Mouse (Mus musculus) forebrain, embryonic 14.5 days (tissue): ENCODE measurements at regions not wholly inside any gene's neighbourhood (a gene's known extent, or its start where the extent isn't known, plus 50 kb on each side); places are given as distances from the start of the nearest gene placed in this dataset.
"Not testable (repeated sequence)": the region's sequence is repeated elsewhere in the genome, so short reads cannot be mapped to it uniquely, and the experiment has no call there.

Source experiments
- ATAC-seq: fragments of 200-750 bp; cut with Nextera tagmentation; 2 replicates; pipeline ENCODE4 v1.8.0; 2017; ENCODE audit warnings: mild to moderate bottlenecking, moderate library complexity
- DNase-seq: peaks from one replicate; pipeline ENCODE4 v3.0.0-alpha.2; 2015; ENCODE audit warnings: low spot score
- H3K27ac ChIP-seq: fragments of 300-500 bp; sonication (generic); 2 replicates; pipeline ENCODE4 v1.5.1; 2014; ENCODE audit warnings: low read depth, mild to moderate bottlenecking, control low read depth, low read length, moderate library complexity
- H3K27me3 ChIP-seq: fragments of 300-500 bp; sonication (generic); replicated peaks from 2 replicates; pipeline ENCODE4 v1.6.1; 2014; ENCODE audit warnings: low read length, control low read depth, mixed read lengths; ENCODE audit not compliant: control insufficient read depth, insufficient read depth
- H3K36me3 ChIP-seq: fragments of 300-500 bp; sonication (generic); 2 replicates; pipeline ENCODE4 v1.6.1; 2014; ENCODE audit warnings: low read length, control low read depth; ENCODE audit not compliant: control insufficient read depth, insufficient read depth
- H3K4me1 ChIP-seq: fragments of 300-500 bp; sonication (generic); 2 replicates; pipeline ENCODE4 v1.6.1; 2014; ENCODE audit warnings: antibody characterized with exemption, low read length, control low read depth; ENCODE audit not compliant: control insufficient read depth, insufficient read depth
- H3K4me2 ChIP-seq: fragments of 300-500 bp; sonication (generic); 2 replicates; pipeline ENCODE4 v1.6.1; 2014; ENCODE audit warnings: mild to moderate bottlenecking, control low read depth, low read length
- H3K4me3 ChIP-seq: fragments of 300-500 bp; sonication (generic); 2 replicates; pipeline ENCODE4 v1.5.1; 2014; ENCODE audit warnings: low read depth, low read length, control low read depth
- H3K9ac ChIP-seq: fragments of 300-500 bp; sonication (generic); 2 replicates; pipeline ENCODE4 v1.6.1; 2014; ENCODE audit warnings: mild to moderate bottlenecking, low read length, control low read depth, moderate library complexity
- H3K9me3 ChIP-seq: fragments of 300-500 bp; sonication (generic); replicated peaks from 2 replicates; pipeline ENCODE4 v1.6.1; 2016; ENCODE audit warnings: low read length, control low read depth, mixed read lengths; ENCODE audit not compliant: control insufficient read depth
- WGBS: fragments of 180-500 bp; shearing (Covaris S2); extraction: QIAGEN DNeasy Blood & Tissue Kit; methylation state at CpG from one replicate; pipeline ENCODE4 v1.1.7; 2014; 5-methylcytosine and 5-hydroxymethylcytosine counted together

DNA sequence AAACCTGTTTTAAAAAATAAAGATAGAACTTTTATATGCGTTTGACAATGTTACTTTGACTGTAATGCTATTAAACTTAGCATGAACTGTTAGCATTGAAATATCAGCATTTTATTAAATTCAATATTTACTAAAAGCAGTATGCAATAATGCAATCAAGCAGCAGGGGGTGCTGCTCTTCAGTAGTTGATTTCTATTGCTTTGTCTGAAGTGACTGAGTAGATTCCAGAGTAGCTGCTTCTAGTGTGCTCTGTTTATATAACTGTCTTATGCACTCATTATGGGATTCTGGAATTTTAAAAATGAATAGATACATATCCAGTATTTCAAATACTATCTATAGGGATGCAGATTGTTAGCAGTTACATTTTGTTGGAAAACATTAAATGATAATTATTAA is 146.2 kb downstream of the Gm28710 start:
- Histone ChIP-seq H3K36me3 (no peaks in the 10 kb centered on the region), H3K27me3 (no peaks in the 10 kb centered on the region), H3K4me3 (no peak overlapping the region), H3K9me3 (no peaks in the 10 kb centered on the region), H3K27ac (no peak overlapping the region), H3K4me1 (no peaks in the 10 kb centered on the region), H3K9ac (no peak overlapping the region), H3K4me2 (no peak overlapping the region)
- peak; percentile 42; the same call in 1 of the 2 replicates for ATAC-seq
- WGBS: 58% methylated on average over 1 of the region's 1 CpGs
- DNase-seq: peak; percentile 79

DNA sequence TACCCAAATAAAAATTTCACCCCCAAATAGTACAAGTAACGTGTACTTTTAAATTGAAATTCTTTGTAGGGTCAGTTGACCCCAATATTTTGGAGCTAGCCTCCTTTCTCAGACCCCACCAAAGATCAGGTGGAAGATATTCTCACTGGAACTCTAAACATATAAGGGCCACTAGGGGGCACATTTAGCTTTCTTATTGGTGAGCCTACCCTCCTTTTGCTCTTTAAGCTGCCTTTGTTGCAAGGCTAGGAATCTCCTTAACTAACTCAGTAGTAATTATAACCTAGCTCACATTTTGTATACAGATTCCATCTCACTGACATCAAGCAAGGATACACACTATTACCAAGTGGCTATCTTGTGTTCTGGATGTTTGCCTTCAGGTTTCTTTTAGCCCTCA is 155.8 kb downstream of the Gm28710 start:
- Histone ChIP-seq H3K4me2 (no peak overlapping the region), H3K27me3 (no peaks in the 10 kb centered on the region), H3K27ac (no peak overlapping the region), H3K9me3 (no peaks in the 10 kb centered on the region), H3K4me3 (no peak overlapping the region), H3K36me3 (no peaks in the 10 kb centered on the region), H3K9ac (no peak overlapping the region), H3K4me1 (no peaks in the 10 kb centered on the region)
- WGBS: 25% methylated on average over 1 of the region's 1 CpGs
- DNase-seq: peak; percentile 83
- ATAC-seq: peak; percentile 84

DNA sequence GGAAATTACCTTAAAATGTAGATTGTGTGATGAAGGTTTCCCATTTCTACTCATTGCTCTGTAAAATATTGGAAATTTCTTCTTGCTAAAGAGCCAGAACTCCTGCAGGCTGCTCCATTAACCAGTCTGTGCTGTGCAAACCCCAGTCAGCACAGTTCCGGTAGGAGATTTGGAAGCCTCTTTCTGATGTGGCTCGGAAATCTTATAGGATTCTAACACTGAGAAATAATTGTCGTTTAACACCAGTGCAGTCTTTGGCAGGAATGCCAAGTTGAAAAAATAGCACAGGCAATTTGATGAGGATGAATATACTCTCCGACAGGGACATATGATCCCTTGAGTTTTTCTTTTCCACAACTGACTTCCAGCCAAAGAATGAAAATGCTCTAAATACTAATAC is 176.1 kb downstream of the Gm28710 start:
- H3K27ac ChIP-seq: no peak overlapping the region
- DNase-seq (peak; percentile 55), ATAC-seq (peak; percentile 65; the same call in 1 of the 2 replicates)
- no peaks in the 10 kb centered on the region for H3K4me1 ChIP-seq
- H3K27me3 ChIP-seq: no peaks in the 10 kb centered on the region
- no peaks in the 10 kb centered on the region for H3K36me3 ChIP-seq
- H3K4me2 ChIP-seq: no peak overlapping the region
- H3K9me3 ChIP-seq: no peaks in the 10 kb centered on the region
- no peak overlapping the region for H3K4me3 ChIP-seq
- H3K9ac ChIP-seq: no peak overlapping the region
- 65% methylated on average over 4 of the region's 4 CpGs for WGBS

DNA sequence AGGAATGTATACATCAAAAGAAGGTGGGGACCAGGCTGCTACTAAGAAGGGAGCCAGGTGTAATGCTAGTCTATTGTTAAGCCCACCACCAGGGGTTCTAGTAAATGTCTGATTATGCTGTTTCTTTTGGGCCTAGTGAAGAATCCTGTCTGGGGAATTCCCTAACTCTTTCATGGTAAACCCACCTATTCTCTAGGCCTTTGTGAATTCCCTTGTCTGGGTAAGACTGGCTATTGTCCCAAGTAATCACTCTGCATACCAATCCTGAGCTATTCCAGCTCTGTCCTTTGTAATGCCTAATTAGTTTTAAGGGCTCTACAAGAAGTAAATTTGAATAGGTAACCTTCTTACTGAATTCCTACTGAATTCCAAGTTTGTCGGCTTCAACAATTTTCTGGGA is 177.2 kb downstream of the Gm28710 start:
- not testable (repeated sequence) for H3K4me2 ChIP-seq, H3K4me1 ChIP-seq, H3K27me3 ChIP-seq, H3K27ac ChIP-seq, ATAC-seq, H3K4me3 ChIP-seq, H3K9ac ChIP-seq, H3K36me3 ChIP-seq, DNase-seq, H3K9me3 ChIP-seq
- WGBS: 2% methylated on average over 1 of the region's 1 CpGs

DNA sequence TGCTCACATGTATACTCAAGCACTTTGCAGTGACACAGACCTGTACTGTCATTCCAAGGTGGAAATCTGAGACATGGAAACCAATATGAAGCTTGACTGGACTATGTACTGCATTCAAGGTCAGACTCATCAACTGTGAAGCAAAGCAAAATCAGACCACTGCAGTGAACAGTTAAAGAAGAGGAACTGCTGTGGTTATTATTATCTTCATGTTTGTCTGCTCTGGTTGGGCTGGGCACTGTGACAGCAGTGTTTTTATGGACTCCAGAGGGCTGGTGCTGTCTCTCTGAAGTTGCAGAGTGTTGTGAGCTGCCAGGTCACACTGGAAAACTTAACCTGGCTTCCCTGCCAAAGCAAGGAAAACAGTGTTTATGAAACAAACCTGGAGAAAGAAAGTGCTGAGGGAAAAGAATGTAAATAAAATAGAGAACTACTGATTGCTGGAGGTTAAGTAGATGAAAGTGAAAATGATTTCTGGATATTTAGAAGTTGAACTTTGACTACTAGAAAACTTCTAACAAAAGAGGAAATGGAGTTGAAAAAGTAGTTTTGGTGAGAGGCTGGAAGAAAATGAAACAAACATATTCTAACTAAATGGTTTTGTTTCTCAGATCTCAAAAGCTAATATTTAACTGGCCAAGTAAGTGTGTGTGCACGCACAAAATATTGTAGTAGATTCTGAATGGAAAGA is 181.7 kb downstream of the Gm28710 start:
- Histone ChIP-seq H3K4me3 (no peak overlapping the region), H3K27me3 (no peaks in the 10 kb centered on the region), H3K27ac (no peak overlapping the region), H3K4me1 (no peaks in the 10 kb centered on the region), H3K9ac (no peak overlapping the region), H3K4me2 (no peak overlapping the region), H3K36me3 (no peaks in the 10 kb centered on the region), H3K9me3 (no peaks in the 10 kb centered on the region)
- 89% methylated on average over 1 of the region's 1 CpGs for WGBS
- no peak for ATAC-seq
- DNase-seq: no peak

DNA sequence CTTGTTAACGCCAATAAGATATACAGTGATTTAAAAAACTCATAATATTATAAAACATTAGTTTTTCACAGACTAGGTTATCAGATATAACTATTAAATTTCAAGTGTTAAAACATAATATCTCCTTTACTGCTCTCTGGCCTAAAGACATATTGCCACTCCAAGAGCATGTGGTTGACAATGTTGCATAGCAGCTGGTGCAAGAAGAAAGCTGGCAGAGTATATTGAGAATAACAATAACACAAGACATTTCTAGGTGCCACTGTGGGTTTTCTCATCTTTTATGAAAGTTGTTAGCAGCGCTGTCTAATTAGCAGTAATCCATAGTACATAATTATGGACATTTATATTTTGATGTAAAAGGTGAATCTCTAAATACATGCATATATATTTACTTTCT is 184.4 kb downstream of the Gm28710 start:
- no peaks in the 10 kb centered on the region for H3K27me3 ChIP-seq
- H3K4me2 ChIP-seq: no peak overlapping the region
- H3K4me1 ChIP-seq: no peaks in the 10 kb centered on the region
- H3K4me3 ChIP-seq: no peak overlapping the region
- H3K9me3 ChIP-seq: no peaks in the 10 kb centered on the region
- H3K36me3 ChIP-seq: no peaks in the 10 kb centered on the region
- no peak for ATAC-seq
- H3K27ac ChIP-seq: no peak overlapping the region
- 86% methylated on average over 2 of the region's 2 CpGs for WGBS
- DNase-seq: peak; percentile 1
- no peak overlapping the region for H3K9ac ChIP-seq

DNA sequence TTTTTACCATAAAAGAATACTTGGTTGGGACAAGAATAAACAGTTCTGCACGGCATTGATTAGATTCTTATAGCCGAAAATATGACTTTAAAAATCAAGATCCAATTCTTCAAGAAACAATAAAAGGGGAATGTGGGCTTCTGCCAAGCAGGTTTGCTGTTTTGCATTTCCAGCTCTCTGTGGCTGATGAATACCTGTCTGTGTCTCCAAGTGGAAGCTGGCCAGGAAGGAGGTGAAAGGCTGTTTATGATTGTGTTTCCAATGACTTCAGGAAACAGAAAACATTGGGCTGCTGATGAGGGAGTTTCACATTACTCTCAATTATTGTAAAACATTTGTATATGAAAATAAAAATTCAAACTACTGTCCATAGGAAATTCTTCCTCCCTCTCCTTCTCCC is 193.3 kb downstream of the Gm28710 start:
- Histone ChIP-seq H3K4me1 (no peaks in the 10 kb centered on the region), H3K27me3 (no peaks in the 10 kb centered on the region), H3K27ac (no peak overlapping the region), H3K4me3 (no peak overlapping the region), H3K4me2 (no peak overlapping the region), H3K36me3 (no peaks in the 10 kb centered on the region), H3K9me3 (no peaks in the 10 kb centered on the region), H3K9ac (no peak overlapping the region)
- ATAC-seq (no peak), DNase-seq (no peak)
- WGBS: 76% methylated on average over 2 of the region's 2 CpGs

DNA sequence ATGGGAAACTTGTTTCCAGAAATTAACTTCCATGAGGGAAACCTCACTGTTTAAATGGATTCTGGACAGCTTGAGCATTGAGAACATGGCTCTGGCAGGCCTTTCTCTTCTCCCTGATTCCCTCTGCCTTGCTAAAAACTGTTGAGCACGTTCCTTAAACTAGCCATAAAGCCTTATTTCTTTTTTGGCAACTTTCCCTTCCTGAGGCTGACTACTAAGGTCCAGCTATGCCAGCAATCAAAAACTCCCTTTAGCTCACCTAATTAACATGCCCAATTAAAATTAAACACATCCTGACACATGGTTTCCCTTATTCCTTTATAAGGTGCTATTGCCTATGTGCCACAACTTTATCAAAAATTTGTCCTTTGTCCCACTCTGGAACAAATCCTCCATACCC is 199.9 kb downstream of the Gm28710 start:
- H3K36me3 ChIP-seq: no peaks in the 10 kb centered on the region
- ATAC-seq (peak; percentile 29; the same call in 1 of the 2 replicates), DNase-seq (peak; percentile 55)
- no peaks in the 10 kb centered on the region for H3K27me3 ChIP-seq
- no peaks in the 10 kb centered on the region for H3K4me1 ChIP-seq
- H3K27ac ChIP-seq: no peak overlapping the region
- 26% methylated on average over 1 of the region's 1 CpGs for WGBS
- no peak overlapping the region for H3K4me3 ChIP-seq
- no peaks in the 10 kb centered on the region for H3K9me3 ChIP-seq
- H3K4me2 ChIP-seq: no peak overlapping the region
- no peak overlapping the region for H3K9ac ChIP-seq

DNA sequence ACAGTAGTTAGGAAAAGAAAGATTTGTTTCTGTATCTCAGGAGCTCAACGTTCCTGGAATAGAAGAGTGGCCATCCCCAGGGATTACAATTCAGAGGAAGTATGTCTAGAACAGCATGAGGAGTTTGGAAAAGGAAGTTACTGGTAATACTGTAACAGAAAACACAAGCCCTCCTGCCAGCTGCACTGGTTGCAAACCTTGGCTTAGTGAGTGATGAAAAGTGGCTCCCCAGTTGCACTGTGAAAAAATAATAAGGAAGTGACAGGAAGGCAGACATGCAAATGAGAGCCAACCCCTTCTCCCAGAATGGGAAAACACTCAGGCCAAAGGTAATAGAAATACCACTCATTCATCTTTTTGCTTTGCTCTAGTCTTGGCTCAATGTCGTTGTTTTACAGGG is 207.6 kb downstream of the Gm28710 start:
- Histone ChIP-seq H3K9ac (no peak overlapping the region), H3K36me3 (no peaks in the 10 kb centered on the region), H3K4me1 (no peaks in the 10 kb centered on the region), H3K4me3 (no peak overlapping the region), H3K27me3 (no peaks in the 10 kb centered on the region), H3K27ac (no peak overlapping the region), H3K9me3 (no peaks in the 10 kb centered on the region), H3K4me2 (no peak overlapping the region)
- DNase-seq (peak; percentile 56), ATAC-seq (peak; percentile 66; the same call in 1 of the 2 replicates)
- 58% methylated on average over 2 of the region's 2 CpGs for WGBS
